Mouse (Mus musculus) ES-E14 (cell line): ENCODE data around the gene Hist1h2bh.
"Not testable (repeated sequence)": the region's sequence is repeated elsewhere in the genome, so short reads cannot be mapped to it uniquely, and the experiment has no call there.

Experiments
- CHD2 ChIP-seq: IDR thresholded peaks from 2 replicates; pipeline ENCODE4 v1.6.1; 2014; ENCODE audit warnings: mild to moderate bottlenecking, low read depth, low read length, inconsistent platforms
- MAFK ChIP-seq: IDR thresholded peaks from 2 replicates; pipeline ENCODE4 v1.6.1; 2014; ENCODE audit warnings: mild to moderate bottlenecking, low read depth, low read length, inconsistent platforms; ENCODE audit not compliant: insufficient read depth

GRCm38 (mm10) chr13:23533560-23534367, 9.4 kb downstream of the Hist1h2bh start, which contains the start of gene Hist1h2af:
- TF ChIP-seq MAFK, CHD2: not testable (repeated sequence)
